Comparison of ENCODE assay signal across 8 mouse cellular contexts in genomic region chr1:33755799-33756198, GRCm38 (mm10). TPM values are rescaled to one million over a fixed set of nuclear protein-coding genes. Genes with fewer than 3 reads are reported as not detected.
A peak's percentile ranks its signal among the peaks of the same experiment; 100 is the strongest.
DNase-seq lines count a peak whose midpoint lies in the region; ATAC-seq and TF ChIP-seq lines count a peak whose summit lies in the region.
"Had no signal": no experiment of that assay in that cellular context is flagged by ENCODE, and none has a peak within 500 bp of the region (broad histone marks: within the 10 kb centered on the region; RNA-seq: fewer than 3 reads in every experiment).

No protein-coding gene starts in this region.

- no peak overlapping the region for H3K27ac ChIP-seq in hindbrain, embryonic 10.5 days
- no peak overlapping the region for H3K27ac ChIP-seq in hindbrain, embryonic 11.5 days (ENCODE audit: low read depth, low read length)
- peak overlapping the region; percentile 75 for H3K27ac ChIP-seq in MEL (ENCODE audit: control insufficient read depth, low read depth, low read length)
- H3K27ac ChIP-seq in embryonic fibroblast, embryonic 13.5 days (ENCODE audit: insufficient read depth, low read length): peak overlapping the region; percentile 53
- peak overlapping the region; percentile 84 for H3K27ac ChIP-seq in liver, embryonic 15.5 days (replicated peaks)
- H3K27ac ChIP-seq: hindbrain, postnatal 0 days had no signal

- H3K4me2 ChIP-seq in hindbrain, embryonic 11.5 days (replicated peaks; ENCODE audit: low read depth, low read length): no peak overlapping the region
- H3K4me2 ChIP-seq in liver, embryonic 15.5 days: peak overlapping the region; percentile 99

- H3K9me3 ChIP-seq in hindbrain, embryonic 10.5 days: no peaks in the 10 kb centered on the region
- H3K9me3 ChIP-seq in hindbrain, embryonic 11.5 days (ENCODE audit: control insufficient read depth, low read length): no peaks in the 10 kb centered on the region
- H3K9me3 ChIP-seq in MEL (replicated peaks; ENCODE audit: insufficient read depth, low read length): no peaks in the 10 kb centered on the region
- no peaks in the 10 kb centered on the region for H3K9me3 ChIP-seq in liver, embryonic 15.5 days (replicated peaks)

- peaks cover 57% of the 10 kb centered on the region for H3K79me2 ChIP-seq in MEL (ENCODE audit: control insufficient read depth, insufficient read depth, low read length, poor library complexity)

- no peak overlapping the region for H3K9ac ChIP-seq in hindbrain, embryonic 11.5 days (ENCODE audit: low read depth, low read length)
- H3K9ac ChIP-seq in MEL (ENCODE audit: control insufficient read depth, low read depth, low read length, poor library complexity, severe bottlenecking): peak overlapping the region; percentile 87
- peak overlapping the region; percentile 91 for H3K9ac ChIP-seq in liver, embryonic 15.5 days

- TF ChIP-seq CTCF in MEL (IDR thresholded peaks at IDR 0.05 in 2 of 3, conservative IDR thresholded peaks at IDR 0.05 in 1 of 3; ENCODE audit: control insufficient read depth in 1 of 3, insufficient read depth in 1 of 3, low read depth in 2 of 3, low read length in 3 of 3, poor library complexity in 1 of 3, severe bottlenecking in 1 of 3): no peak
- no peak for TF ChIP-seq CTCF in embryonic fibroblast, embryonic 13.5 days (IDR thresholded peaks at IDR 0.05; ENCODE audit: borderline replicate concordance, insufficient read depth, low read length)

- no peaks in the 10 kb centered on the region for H3K27me3 ChIP-seq in hindbrain, embryonic 10.5 days (ENCODE audit: insufficient read depth, poor library complexity, severe bottlenecking)
- no peaks in the 10 kb centered on the region for H3K27me3 ChIP-seq in hindbrain, embryonic 11.5 days (ENCODE audit: control insufficient read depth, insufficient read depth, low read length)
- no peaks in the 10 kb centered on the region for H3K27me3 ChIP-seq in MEL (ENCODE audit: control insufficient read depth in 1 of 2, insufficient read depth in 2 of 2, low read length in 2 of 2)
- H3K27me3 ChIP-seq in liver, embryonic 15.5 days: no peaks in the 10 kb centered on the region

- H3K4me3 ChIP-seq in hindbrain, embryonic 10.5 days: peak overlapping the region; percentile 62; the same call in 1 of the 2 replicates
- H3K4me3 ChIP-seq in hindbrain, embryonic 11.5 days (ENCODE audit: low read depth, low read length): no peak overlapping the region
- peak overlapping the region; percentile 77 to 78 for H3K4me3 ChIP-seq in MEL (ENCODE audit: control insufficient read depth in 1 of 2, insufficient read depth in 1 of 2, low read depth in 2 of 2, low read length in 2 of 2)
- H3K4me3 ChIP-seq in embryonic fibroblast, embryonic 13.5 days (ENCODE audit: insufficient read depth, low read length): peak overlapping the region; percentile 53
- peak overlapping the region; percentile 93 for H3K4me3 ChIP-seq in liver, embryonic 15.5 days (replicated peaks)

- 86% methylated on average over 7 of the region's 7 CpGs for WGBS in hindbrain, embryonic 10.5 days
- 90% methylated on average over 7 of the region's 7 CpGs for WGBS in hindbrain, embryonic 11.5 days
- 49% methylated on average over 7 of the region's 7 CpGs for WGBS in liver, embryonic 15.5 days (ENCODE audit: insufficient replicate concordance)

- peaks cover 17% of the 10 kb centered on the region for H3K36me3 ChIP-seq in hindbrain, embryonic 10.5 days
- no peaks in the 10 kb centered on the region for H3K36me3 ChIP-seq in hindbrain, embryonic 11.5 days (ENCODE audit: control insufficient read depth, insufficient read depth, low read length)
- H3K36me3 ChIP-seq in MEL (ENCODE audit: control insufficient read depth in 1 of 2, insufficient read depth in 2 of 2, low read length in 2 of 2): peaks cover 2 to 24% of the 10 kb centered on the region in 2 experiments
- H3K36me3 ChIP-seq in liver, embryonic 15.5 days (replicated peaks): peaks cover 18% of the 10 kb centered on the region; the same call in 1 of the 2 replicates

- TF ChIP-seq EP300 in MEL (IDR thresholded peaks at IDR 0.05; ENCODE audit: low read depth in 1 of 2, low read length in 2 of 2): no peak

- no peak for ATAC-seq in hindbrain, embryonic 11.5 days (ENCODE audit: low FRiP score)
- peak; percentile 64 for ATAC-seq in liver, embryonic 15.5 days (ENCODE audit: insufficient read depth)
- ATAC-seq: hindbrain, postnatal 0 days had no signal

- TF ChIP-seq POLR2A in MEL (IDR thresholded peaks at IDR 0.05; ENCODE audit: control insufficient read depth in 1 of 2, insufficient read depth in 1 of 2, low read depth in 1 of 2, low read length in 2 of 2, poor library complexity in 1 of 2): no peak
- no peak for TF ChIP-seq POLR2A in embryonic fibroblast, embryonic 13.5 days (IDR thresholded peaks at IDR 0.05; ENCODE audit: low read depth, low read length)

- DNase-seq in hindbrain, embryonic 10.5 days (ENCODE audit: low spot score): no peak
- DNase-seq in hindbrain, embryonic 11.5 days (ENCODE audit: low spot score): no peak
- peak; percentile 79 for DNase-seq in MEL (ENCODE audit: low read depth, low spot score)
- no peak for DNase-seq in adrenal gland, postnatal 10 days
- no peak for DNase-seq in adrenal gland, adult 8-10 months

- H3K4me1 ChIP-seq in hindbrain, embryonic 10.5 days (replicated peaks): peaks cover 21% of the 10 kb centered on the region
- no peaks in the 10 kb centered on the region; the same call in 1 of the 2 replicates for H3K4me1 ChIP-seq in hindbrain, embryonic 11.5 days (replicated peaks; ENCODE audit: control insufficient read depth, insufficient read depth, low read length)
- H3K4me1 ChIP-seq in MEL (ENCODE audit: control insufficient read depth in 1 of 2, insufficient read depth in 2 of 2, low read length in 2 of 2): peaks cover 7 to 19% of the 10 kb centered on the region in 2 experiments
- peaks cover 4% of the 10 kb centered on the region; the same call in 1 of the 2 replicates for H3K4me1 ChIP-seq in embryonic fibroblast, embryonic 13.5 days (ENCODE audit: control insufficient read depth, insufficient read depth, low read length)
- peaks cover 62% of the 10 kb centered on the region for H3K4me1 ChIP-seq in liver, embryonic 15.5 days (replicated peaks)

- no peak for TF ChIP-seq RAD21 in MEL (IDR thresholded peaks at IDR 0.05; ENCODE audit: low read depth, low read length)

TF ChIP-seq in MEL, 35 proteins besides CTCF, POLR2A, EP300 and RAD21:
- TF ChIP-seq HCFC1 (IDR thresholded peaks at IDR 0.05; ENCODE audit: low read depth, low read length) (peak; percentile 21; the same call in 1 of the 2 replicates), NELFE (IDR thresholded peaks at IDR 0.05; ENCODE audit: low read depth, low read length) (no peak)
TF ChIP-seq in MEL: peak in this region for 1.

RNA-seq across cellular contexts. Expression of gene Bag2, which starts 1.8 kb away (rescaled TPM):
- polyA plus RNA-seq in hindbrain, embryonic 10.5 days (2016; fragmentation: Nextera tagmentation; extraction: Ambion mirVana): 40.7 and 48.6 TPM in 2 replicates
- polyA plus RNA-seq in hindbrain, embryonic 11.5 days (2014; fragmentation: Nextera tagmentation; extraction: Ambion mirVana): 27.0 and 28.4 TPM in 2 replicates
- 61.7 and 74.2 TPM in 2 replicates for total RNA-seq in MEL (2012; rRNA removed)
- polyA plus RNA-seq in MEL (2012; ENCODE audit: insufficient read depth in 1 of 2, insufficient read length in 2 of 2, low read depth in 1 of 2, low replicate concordance in 2 of 2, missing spikeins in 1 of 2): 10 to 100 TPM in 1 of 2 experiments, not detected in 1; 88.8 TPM
- polyA plus RNA-seq in embryonic fibroblast, embryonic 13.5 days (2011; ENCODE audit: insufficient read length, low read depth, missing spikeins): 45.0 and 71.6 TPM in 2 replicates
- polyA plus RNA-seq in liver, embryonic 15.5 days (2015; fragmentation: Nextera tagmentation; extraction: Ambion mirVana): 47.7 and 48.7 TPM in 2 replicates
- 10 to 100 TPM; 15.7 to 19.8 TPM for total RNA-seq in adrenal gland, postnatal 10 days (2021)
- 10 to 100 TPM; 13.0 to 17.2 (median 14.7) TPM for total RNA-seq in adrenal gland, adult 8-10 months (2022)

RNA-seq across cellular contexts. Expression of gene Rab23, which starts 36.1 kb away (rescaled TPM):
- 23.6 and 33.3 TPM in 2 replicates for polyA plus RNA-seq in hindbrain, embryonic 10.5 days (2016; fragmentation: Nextera tagmentation; extraction: Ambion mirVana)
- polyA plus RNA-seq in hindbrain, embryonic 11.5 days (2014; fragmentation: Nextera tagmentation; extraction: Ambion mirVana): 23.2 and 25.2 TPM in 2 replicates
- total RNA-seq in MEL (2012; rRNA removed): 3.2 and 4.0 TPM in 2 replicates
- 1 to 10 TPM in 1 of 2 experiments, not detected in 1; 9.9 TPM for polyA plus RNA-seq in MEL (2012; ENCODE audit: insufficient read depth in 1 of 2, insufficient read length in 2 of 2, low read depth in 1 of 2, low replicate concordance in 2 of 2, missing spikeins in 1 of 2)
- 77.8 and 107 TPM in 2 replicates for polyA plus RNA-seq in embryonic fibroblast, embryonic 13.5 days (2011; ENCODE audit: insufficient read length, low read depth, missing spikeins)
- polyA plus RNA-seq in liver, embryonic 15.5 days (2015; fragmentation: Nextera tagmentation; extraction: Ambion mirVana): 3.7 and 4.7 TPM in 2 replicates
- 10 to 100 TPM; 11.6 to 14.6 TPM for total RNA-seq in adrenal gland, postnatal 10 days (2021)
- 10 to 100 TPM; 14.0 to 16.8 (median 15.0) TPM for total RNA-seq in adrenal gland, adult 8-10 months (2022)

RNA-seq across cellular contexts. Expression of gene Zfp451, which starts 58.6 kb away (rescaled TPM):
- polyA plus RNA-seq in hindbrain, embryonic 10.5 days (2016; fragmentation: Nextera tagmentation; extraction: Ambion mirVana): 29.2 and 30.0 TPM in 2 replicates
- polyA plus RNA-seq in hindbrain, embryonic 11.5 days (2014; fragmentation: Nextera tagmentation; extraction: Ambion mirVana): 46.3 and 49.5 TPM in 2 replicates
- total RNA-seq in MEL (2012; rRNA removed): 15.8 and 17.9 TPM in 2 replicates
- polyA plus RNA-seq in MEL (2012; ENCODE audit: insufficient read depth in 1 of 2, insufficient read length in 2 of 2, low read depth in 1 of 2, low replicate concordance in 2 of 2, missing spikeins in 1 of 2): 100 to 1,000 TPM in 1 of 2 experiments, 10 to 100 TPM in 1; 20.6 to 281 TPM
- 43.6 and 51.1 TPM in 2 replicates for polyA plus RNA-seq in embryonic fibroblast, embryonic 13.5 days (2011; ENCODE audit: insufficient read length, low read depth, missing spikeins)
- polyA plus RNA-seq in liver, embryonic 15.5 days (2015; fragmentation: Nextera tagmentation; extraction: Ambion mirVana): 5.6 and 6.7 TPM in 2 replicates
- total RNA-seq in adrenal gland, postnatal 10 days (2021): 10 to 100 TPM; 28.4 to 36.2 TPM
- total RNA-seq in adrenal gland, adult 8-10 months (2022): 10 to 100 TPM; 32.4 to 49.6 (median 40.3) TPM

Comparison
In these comparisons a context has a peak if more than half of its experiments do, and no peak if none do; other contexts are left out.
1. H3K27ac ChIP-seq: peak in MEL (single experiment), embryonic fibroblast, embryonic 13.5 days (single experiment) and liver, embryonic 15.5 days (single experiment); none in hindbrain, embryonic 10.5 days (single experiment) and hindbrain, embryonic 11.5 days (single experiment).